ENCODE assay signal across 8 mouse cellular contexts in the genomic region with DNA sequence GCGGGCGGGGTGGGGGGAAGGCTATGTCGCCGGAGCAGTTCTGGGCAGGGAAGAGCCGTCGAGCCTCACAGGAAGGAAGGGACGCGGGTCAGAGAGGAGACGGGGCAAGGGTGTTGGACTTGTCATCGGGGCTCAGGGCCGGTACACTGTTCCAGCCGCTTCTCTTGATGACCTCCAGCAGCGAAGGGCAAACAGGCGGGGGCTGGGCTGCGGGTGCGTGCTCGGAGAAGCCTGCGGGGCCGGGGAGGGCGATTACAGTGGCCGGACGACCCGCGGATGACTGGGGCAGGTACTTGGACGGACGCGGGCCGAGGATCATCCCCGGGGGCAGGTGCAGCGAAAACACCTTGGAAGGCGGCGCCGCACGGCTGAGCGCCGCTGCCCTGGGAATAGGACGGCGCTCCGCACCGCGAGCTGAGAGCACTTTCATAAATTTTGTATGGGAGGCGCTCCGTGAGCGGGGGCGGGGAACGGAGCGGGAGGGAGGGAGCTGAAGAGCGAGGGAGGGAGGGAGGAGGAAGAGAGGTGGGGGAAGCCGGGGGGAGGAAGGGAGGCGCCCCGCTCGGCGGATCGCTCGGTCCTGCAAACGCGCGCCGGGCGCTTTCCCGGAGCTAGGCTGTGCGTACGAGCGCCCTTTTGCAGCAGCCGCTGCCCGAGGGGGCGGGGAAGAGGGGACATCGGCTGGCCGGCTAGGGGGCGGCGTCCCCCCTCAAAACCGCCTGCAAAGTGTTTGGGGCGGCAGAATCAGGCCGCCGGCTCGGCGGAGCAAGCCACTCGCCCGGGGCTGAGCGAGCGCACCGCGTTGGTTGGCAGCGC. TPM values are rescaled to one million over a fixed set of nuclear protein-coding genes. Genes with fewer than 3 reads are reported as not detected.
DNase-seq lines count a peak whose midpoint lies in the region; ATAC-seq and TF ChIP-seq lines count a peak whose summit lies in the region.

A gene (plus strand): TSS at position 528 of the 816 bp plus-strand sequence.

- ATAC-seq in frontal cortex, adult (ENCODE audit: low TSS enrichment): 0 out of 2 replicates have a peak, but pooled peaks have one; percentile 10
- ATAC-seq in embryonic facial prominence, embryonic 11.5 days (replicated peaks; ENCODE audit: insufficient number of reproducible peaks, low FRiP score, low TSS enrichment, low read depth): no peak; the same call in 1 of the 2 replicates
- peak; percentile 37; the same call in 1 of the 2 replicates for ATAC-seq in heart, embryonic 13.5 days (ENCODE audit: extremely low read depth, insufficient number of reproducible peaks, low FRiP score, low TSS enrichment)
- ATAC-seq in kidney, embryonic 16.5 days (ENCODE audit: low FRiP score, low TSS enrichment): peak; percentile 24; the same call in 1 of the 2 replicates
- no peak for ATAC-seq in liver, embryonic 12.5 days
- ATAC-seq in neural tube, embryonic 11.5 days (ENCODE audit: insufficient read depth, low FRiP score, low TSS enrichment): no peak

- WGBS in embryonic facial prominence, embryonic 11.5 days: under 1% methylated on average over 83 of the region's 84 CpGs
- under 1% methylated on average over 84 of the region's 84 CpGs for WGBS in heart, embryonic 13.5 days
- under 1% methylated on average over 80 of the region's 84 CpGs for WGBS in kidney, embryonic 16.5 days
- WGBS in liver, embryonic 12.5 days (ENCODE audit: insufficient replicate concordance): under 1% methylated on average over 81 of the region's 84 CpGs
- WGBS in neural tube, embryonic 11.5 days: under 1% methylated on average over 74 of the region's 84 CpGs
- 1% methylated on average over 80 of the region's 84 CpGs for WGBS in thymus, adult 2 months

- H3K27ac ChIP-seq in embryonic facial prominence, embryonic 11.5 days (replicated peaks; ENCODE audit: low read depth, low read length): no peak within 1 kb of the TSS
- H3K27ac ChIP-seq in heart, embryonic 13.5 days (replicated peaks): peak within 1 kb of the TSS; percentile 89
- H3K27ac ChIP-seq in kidney, embryonic 16.5 days (ENCODE audit: low read length): no peak within 1 kb of the TSS
- H3K27ac ChIP-seq in liver, embryonic 12.5 days: no peak within 1 kb of the TSS
- no peak within 1 kb of the TSS for H3K27ac ChIP-seq in neural tube, embryonic 11.5 days (ENCODE audit: low read depth, low read length)
- no peak within 1 kb of the TSS for H3K27ac ChIP-seq in thymus, adult 2 months (ENCODE audit: control insufficient read depth, insufficient read depth, low read length)

- TF ChIP-seq POLR2A in thymus, adult 2 months (IDR thresholded peaks at IDR 0.05; ENCODE audit: control insufficient read depth, extremely low read depth, insufficient read depth, low read length, poor library complexity): peak; percentile 78; the same call in 1 of the 2 replicates

- H3K4me2 ChIP-seq in embryonic facial prominence, embryonic 11.5 days (ENCODE audit: low read depth, low read length): peak within 1 kb of the TSS; percentile 89
- H3K4me2 ChIP-seq in heart, embryonic 13.5 days: peak within 1 kb of the TSS; percentile 89
- H3K4me2 ChIP-seq in kidney, embryonic 16.5 days (replicated peaks; ENCODE audit: low read depth, low read length): peak within 1 kb of the TSS; percentile 87
- peak within 1 kb of the TSS; percentile 75 for H3K4me2 ChIP-seq in liver, embryonic 12.5 days
- H3K4me2 ChIP-seq in neural tube, embryonic 11.5 days (ENCODE audit: low read depth): peak within 1 kb of the TSS; percentile 69

- 0 out of 2 replicates have a peak, but pooled peaks have one; percentile 8 for TF ChIP-seq CTCF in thymus, adult 2 months (IDR thresholded peaks at IDR 0.05; ENCODE audit: borderline replicate concordance, control insufficient read depth, extremely low read depth, insufficient read depth, low read length, poor library complexity)

- peak within 1 kb of the TSS; percentile 48 for H3K9ac ChIP-seq in embryonic facial prominence, embryonic 11.5 days (replicated peaks; ENCODE audit: low read length)
- H3K9ac ChIP-seq in heart, embryonic 13.5 days: peak within 1 kb of the TSS; percentile 87
- H3K9ac ChIP-seq in kidney, embryonic 16.5 days (replicated peaks; ENCODE audit: low read length): peak within 1 kb of the TSS; percentile 65
- peak within 1 kb of the TSS; percentile 45 for H3K9ac ChIP-seq in liver, embryonic 12.5 days
- peak within 1 kb of the TSS; percentile 47 for H3K9ac ChIP-seq in neural tube, embryonic 11.5 days (ENCODE audit: low read length)

- H3K4me3 ChIP-seq in embryonic facial prominence, embryonic 11.5 days (ENCODE audit: low read depth, low read length): peak within 1 kb of the TSS; percentile 43
- H3K4me3 ChIP-seq in heart, embryonic 13.5 days: peak within 1 kb of the TSS; percentile 70
- peak within 1 kb of the TSS; percentile 60 for H3K4me3 ChIP-seq in kidney, embryonic 16.5 days (ENCODE audit: low read length)
- peak within 1 kb of the TSS; percentile 60 for H3K4me3 ChIP-seq in liver, embryonic 12.5 days
- peak within 1 kb of the TSS; percentile 43 for H3K4me3 ChIP-seq in neural tube, embryonic 11.5 days (ENCODE audit: low read depth, low read length)
- peak within 1 kb of the TSS; percentile 63 for H3K4me3 ChIP-seq in thymus, adult 2 months (ENCODE audit: control insufficient read depth, insufficient read depth, low read length)

- no peaks in the 10 kb centered on the region for H3K9me3 ChIP-seq in embryonic facial prominence, embryonic 11.5 days (replicated peaks; ENCODE audit: control insufficient read depth, low read length)
- H3K9me3 ChIP-seq in heart, embryonic 13.5 days: no peaks in the 10 kb centered on the region
- H3K9me3 ChIP-seq in kidney, embryonic 16.5 days (ENCODE audit: low read length): no peaks in the 10 kb centered on the region
- H3K9me3 ChIP-seq in liver, embryonic 12.5 days (replicated peaks): no peaks in the 10 kb centered on the region
- no peaks in the 10 kb centered on the region for H3K9me3 ChIP-seq in neural tube, embryonic 11.5 days (ENCODE audit: control insufficient read depth, low read length)

- peaks cover 33% of the 10 kb centered on the region for H3K27me3 ChIP-seq in embryonic facial prominence, embryonic 11.5 days (ENCODE audit: control insufficient read depth, insufficient read depth, low read length)
- H3K27me3 ChIP-seq in heart, embryonic 13.5 days (replicated peaks): peaks cover 65% of the 10 kb centered on the region
- peaks cover 55% of the 10 kb centered on the region for H3K27me3 ChIP-seq in kidney, embryonic 16.5 days (ENCODE audit: insufficient read depth, low read length)
- H3K27me3 ChIP-seq in liver, embryonic 12.5 days (replicated peaks): peaks cover 76% of the 10 kb centered on the region
- peaks cover 58% of the 10 kb centered on the region for H3K27me3 ChIP-seq in neural tube, embryonic 11.5 days (ENCODE audit: control insufficient read depth, insufficient read depth, low read length)
- no peaks in the 10 kb centered on the region for H3K27me3 ChIP-seq in thymus, adult 2 months (ENCODE audit: control insufficient read depth, insufficient read depth, low read length)

- peaks cover 17% of the 10 kb centered on the region for H3K4me1 ChIP-seq in embryonic facial prominence, embryonic 11.5 days (ENCODE audit: control insufficient read depth, insufficient read depth, low read length)
- H3K4me1 ChIP-seq in heart, embryonic 13.5 days: peaks cover 74% of the 10 kb centered on the region
- H3K4me1 ChIP-seq in kidney, embryonic 16.5 days (ENCODE audit: insufficient read depth, low read length): peaks cover 39% of the 10 kb centered on the region
- H3K4me1 ChIP-seq in liver, embryonic 12.5 days: peaks cover 60% of the 10 kb centered on the region
- H3K4me1 ChIP-seq in neural tube, embryonic 11.5 days (ENCODE audit: control insufficient read depth, insufficient read depth, low read length): peaks cover 25% of the 10 kb centered on the region
- H3K4me1 ChIP-seq in thymus, adult 2 months (replicated peaks; ENCODE audit: control insufficient read depth, insufficient read depth, low read length): peaks cover 36% of the 10 kb centered on the region

- DNase-seq in frontal cortex, postnatal 25 days (ENCODE audit: low spot score in 2 of 2): no peak
- DNase-seq in embryonic facial prominence, embryonic 11.5 days (ENCODE audit: low spot score): peak; percentile 47
- DNase-seq in neural tube, embryonic 11.5 days (ENCODE audit: low spot score): peak; percentile 52
- peak; percentile 82 for DNase-seq in thymus, adult 2 months

- no peaks in the 10 kb centered on the region for H3K36me3 ChIP-seq in embryonic facial prominence, embryonic 11.5 days (replicated peaks; ENCODE audit: control insufficient read depth, insufficient read depth, low read depth, low read length)
- H3K36me3 ChIP-seq in heart, embryonic 13.5 days: no peaks in the 10 kb centered on the region
- no peaks in the 10 kb centered on the region for H3K36me3 ChIP-seq in kidney, embryonic 16.5 days (ENCODE audit: insufficient read depth, low read length)
- no peaks in the 10 kb centered on the region for H3K36me3 ChIP-seq in liver, embryonic 12.5 days
- H3K36me3 ChIP-seq in neural tube, embryonic 11.5 days (ENCODE audit: control insufficient read depth, insufficient read depth, low read length): no peaks in the 10 kb centered on the region
- H3K36me3 ChIP-seq in thymus, adult 2 months (ENCODE audit: control insufficient read depth, insufficient read depth, low read length): no peaks in the 10 kb centered on the region

RNA-seq across cellular contexts. Expression of the gene that starts here (rescaled TPM):
- polyA plus RNA-seq in embryonic facial prominence, embryonic 11.5 days (2014; fragmentation: Nextera tagmentation; extraction: Ambion mirVana): 2.0 and 2.6 TPM in 2 replicates
- polyA plus RNA-seq in heart, embryonic 13.5 days (2015; fragmentation: Nextera tagmentation; extraction: Ambion mirVana): 10.2 and 12.4 TPM in 2 replicates
- 3.8 and 5.0 TPM in 2 replicates for polyA plus RNA-seq in kidney, embryonic 16.5 days (2015; fragmentation: Nextera tagmentation; extraction: Ambion mirVana)
- polyA plus RNA-seq in liver, embryonic 12.5 days (2016; fragmentation: Nextera tagmentation; extraction: Ambion mirVana): 1.2 and 1.3 TPM in 2 replicates
- 4.5 and 6.0 TPM in 2 replicates for polyA plus RNA-seq in neural tube, embryonic 11.5 days (2014; fragmentation: Nextera tagmentation; extraction: Ambion mirVana)
- polyA plus RNA-seq in thymus, adult 2 months (2012; rRNA removed): 15.3 and 15.5 TPM in 2 replicates

Comparison
In these comparisons a context has a peak if more than half of its experiments do, and no peak if none do; other contexts are left out.
1. ATAC-seq: peak in frontal cortex, adult (single experiment), heart, embryonic 13.5 days (single experiment) and kidney, embryonic 16.5 days (single experiment); none in embryonic facial prominence, embryonic 11.5 days (single experiment), liver, embryonic 12.5 days (single experiment) and neural tube, embryonic 11.5 days (single experiment).
2. DNase-seq: peak in embryonic facial prominence, embryonic 11.5 days (single experiment), neural tube, embryonic 11.5 days (single experiment) and thymus, adult 2 months (single experiment); none in frontal cortex, postnatal 25 days (0 of 2).
3. Peak in every context shown above with its lines, with median percentiles within 50 percentile points of each other: H3K4me2 ChIP-seq, H3K4me3 ChIP-seq and H3K9ac ChIP-seq.